Mouse (Mus musculus): ENCODE measurements around the gene Tk1.

GRCm38 (mm10) chr11:117786294-117786693 is 39.6 kb downstream of the Tk1 start:
- TF ChIP-seq CTCF (IDR thresholded peaks at IDR 0.05), result peak; percentile 86
- no peak for TF ChIP-seq EP300 (IDR thresholded peaks at IDR 0.05)

Measured in lung, postnatal 0 days (tissue).